Mouse (Mus musculus): ENCODE results near the gene Ptprt. TPM values are rescaled to one million over a fixed set of nuclear protein-coding genes. Genes with fewer than 3 reads are reported as not detected.
A peak's percentile ranks its signal among the peaks of the same experiment; 100 is the strongest.

Ptprt gene
- total and polyA plus RNA-seq, 3 experiments: not detected

GRCm38 (mm10) chr2:162436646-162437045 is 224.3 kb downstream of the Ptprt start:
- H3K79me2 ChIP-seq (ENCODE audit: control insufficient read depth, insufficient read depth, low read length, poor library complexity): no peaks in the 10 kb centered on the region
- no peaks in the 10 kb centered on the region for H3K4me1 ChIP-seq (ENCODE audit: control insufficient read depth in 1 of 2, insufficient read depth in 2 of 2, low read length in 2 of 2)
- H3K9me3 ChIP-seq (replicated peaks; ENCODE audit: insufficient read depth, low read length): no peaks in the 10 kb centered on the region
- H3K9ac ChIP-seq (ENCODE audit: control insufficient read depth, low read depth, low read length, poor library complexity, severe bottlenecking): no peak overlapping the region
- H3K27me3 ChIP-seq (ENCODE audit: control insufficient read depth in 1 of 2, insufficient read depth in 2 of 2, low read length in 2 of 2): no peaks in the 10 kb centered on the region
- H3K27ac ChIP-seq (ENCODE audit: control insufficient read depth, low read depth, low read length): no peak overlapping the region
- no peaks in the 10 kb centered on the region for H3K36me3 ChIP-seq (ENCODE audit: control insufficient read depth in 1 of 2, insufficient read depth in 2 of 2, low read length in 2 of 2)
- DNase-seq (ENCODE audit: low read depth, low spot score): peak; percentile 2
- TF ChIP-seq CTCF (IDR thresholded peaks at IDR 0.05 in 2 of 3, conservative IDR thresholded peaks at IDR 0.05 in 1 of 3; ENCODE audit: control insufficient read depth in 1 of 3, insufficient read depth in 1 of 3, low read depth in 2 of 3, low read length in 3 of 3, poor library complexity in 1 of 3, severe bottlenecking in 1 of 3) (peak in 1 of 3 experiments; percentile 3; a peak in 1 of 6 replicates), MAX (IDR thresholded peaks at IDR 0.05; ENCODE audit: low read length) (no peak), HCFC1 (IDR thresholded peaks at IDR 0.05; ENCODE audit: low read depth, low read length) (no peak)
- no peak overlapping the region for H3K4me3 ChIP-seq (ENCODE audit: control insufficient read depth in 1 of 2, insufficient read depth in 1 of 2, low read depth in 2 of 2, low read length in 2 of 2)

DNA sequence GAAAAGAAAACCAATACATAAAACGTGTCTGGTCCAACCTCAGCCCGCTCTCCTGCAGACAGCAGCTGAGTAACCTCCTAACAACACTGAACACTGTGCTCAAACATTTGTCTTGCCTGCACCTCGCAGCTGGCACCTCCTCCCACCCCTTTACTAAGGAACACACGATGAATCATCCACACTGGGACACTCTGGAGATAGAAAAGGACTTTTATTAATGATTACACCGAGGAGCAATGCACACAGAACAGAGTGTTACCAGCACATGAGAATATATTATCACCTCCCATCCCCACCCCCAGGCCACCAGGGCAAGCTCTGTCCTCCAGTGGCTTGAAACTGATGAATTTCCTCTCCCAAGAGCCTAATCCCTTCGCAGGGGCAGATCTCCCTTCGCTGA is 230.8 kb downstream of the Ptprt start:
- H3K27ac ChIP-seq (ENCODE audit: control insufficient read depth, low read depth, low read length): no peak overlapping the region
- TF ChIP-seq NELFE (IDR thresholded peaks at IDR 0.05; ENCODE audit: low read depth, low read length): no peak
- H3K4me3 ChIP-seq (ENCODE audit: control insufficient read depth in 1 of 2, insufficient read depth in 1 of 2, low read depth in 2 of 2, low read length in 2 of 2): no peak overlapping the region
- H3K27me3 ChIP-seq (ENCODE audit: control insufficient read depth in 1 of 2, insufficient read depth in 2 of 2, low read length in 2 of 2): no peaks in the 10 kb centered on the region
- no peaks in the 10 kb centered on the region for H3K9me3 ChIP-seq (replicated peaks; ENCODE audit: insufficient read depth, low read length)
- no peak overlapping the region for H3K9ac ChIP-seq (ENCODE audit: control insufficient read depth, low read depth, low read length, poor library complexity, severe bottlenecking)
- no peaks in the 10 kb centered on the region for H3K79me2 ChIP-seq (ENCODE audit: control insufficient read depth, insufficient read depth, low read length, poor library complexity)
- DNase-seq (ENCODE audit: low read depth, low spot score): no peak
- no peaks in the 10 kb centered on the region for H3K4me1 ChIP-seq (ENCODE audit: control insufficient read depth in 1 of 2, insufficient read depth in 2 of 2, low read length in 2 of 2)
- H3K36me3 ChIP-seq (ENCODE audit: control insufficient read depth in 1 of 2, insufficient read depth in 2 of 2, low read length in 2 of 2): no peaks in the 10 kb centered on the region

- no peaks in the 10 kb centered on the region for H3K79me2 ChIP-seq (ENCODE audit: control insufficient read depth, insufficient read depth, low read length, poor library complexity)
- no peaks in the 10 kb centered on the region for H3K36me3 ChIP-seq (ENCODE audit: control insufficient read depth in 1 of 2, insufficient read depth in 2 of 2, low read length in 2 of 2)
- no peak overlapping the region for H3K4me3 ChIP-seq (ENCODE audit: control insufficient read depth in 1 of 2, insufficient read depth in 1 of 2, low read depth in 2 of 2, low read length in 2 of 2)
- H3K9ac ChIP-seq (ENCODE audit: control insufficient read depth, low read depth, low read length, poor library complexity, severe bottlenecking): no peak overlapping the region
- no peaks in the 10 kb centered on the region for H3K4me1 ChIP-seq (ENCODE audit: control insufficient read depth in 1 of 2, insufficient read depth in 2 of 2, low read length in 2 of 2)
- no peak overlapping the region for H3K27ac ChIP-seq (ENCODE audit: control insufficient read depth, low read depth, low read length)
- no peaks in the 10 kb centered on the region for H3K9me3 ChIP-seq (replicated peaks; ENCODE audit: insufficient read depth, low read length)
- TF ChIP-seq ZKSCAN1 (IDR thresholded peaks at IDR 0.05; ENCODE audit: low read depth, low read length) (no peak), MYB (IDR thresholded peaks at IDR 0.05; ENCODE audit: low read depth, low read length) (no peak), GATA1 (IDR thresholded peaks at IDR 0.05; ENCODE audit: low read depth, low read length) (no peak), HCFC1 (IDR thresholded peaks at IDR 0.05; ENCODE audit: low read depth, low read length) (no peak), TCF12 (IDR thresholded peaks at IDR 0.05; ENCODE audit: low read depth, low read length) (no peak), EP300 (IDR thresholded peaks at IDR 0.05; ENCODE audit: low read depth in 1 of 2, low read length in 2 of 2) (no peak), MAFK (IDR thresholded peaks at IDR 0.05; ENCODE audit: borderline replicate concordance, low read depth, low read length) (no peak), MYC (IDR thresholded peaks at IDR 0.05; ENCODE audit: low read depth, low read length) (no peak), ELF1 (IDR thresholded peaks at IDR 0.05; ENCODE audit: low read depth, low read length) (no peak), USF1 (IDR thresholded peaks at IDR 0.05; ENCODE audit: low read depth, low read length) (no peak), UBTF (IDR thresholded peaks at IDR 0.05; ENCODE audit: borderline replicate concordance, insufficient read depth, low read depth, low read length) (no peak), NELFE (IDR thresholded peaks at IDR 0.05; ENCODE audit: low read depth, low read length) (no peak), TBP (IDR thresholded peaks at IDR 0.05; ENCODE audit: low read depth, low read length) (no peak), ZMIZ1 (IDR thresholded peaks at IDR 0.05; ENCODE audit: low read depth, low read length) (no peak)
- no peaks in the 10 kb centered on the region for H3K27me3 ChIP-seq (ENCODE audit: control insufficient read depth in 1 of 2, insufficient read depth in 2 of 2, low read length in 2 of 2)
- no peak for DNase-seq (ENCODE audit: low read depth, low spot score)
These were observed 234.8 kb downstream of the Ptprt start for GRCm38 (mm10) chr2:162426114-162426513.
